Mouse (Mus musculus): ENCODE data around the gene Ldb3.

The Ldb3 gene

GRCm38 (mm10) chr14:34558947-34559346 is 29.5 kb downstream of the Ldb3 start:
- no peak for DNase-seq (ENCODE audit: low read depth)

GRCm38 (mm10) chr14:34555211-34555610 is 33.3 kb downstream of the Ldb3 start:
- no peak for DNase-seq (ENCODE audit: low read depth)

- no peak for DNase-seq (ENCODE audit: low read depth)
Measured at GRCm38 (mm10) chr14:34554047-34554446, 34.4 kb downstream of the Ldb3 start.

GRCm38 (mm10) chr14:34553470-34553869 is 35.0 kb downstream of the Ldb3 start:
- no peak for DNase-seq (ENCODE audit: low read depth)

DNA sequence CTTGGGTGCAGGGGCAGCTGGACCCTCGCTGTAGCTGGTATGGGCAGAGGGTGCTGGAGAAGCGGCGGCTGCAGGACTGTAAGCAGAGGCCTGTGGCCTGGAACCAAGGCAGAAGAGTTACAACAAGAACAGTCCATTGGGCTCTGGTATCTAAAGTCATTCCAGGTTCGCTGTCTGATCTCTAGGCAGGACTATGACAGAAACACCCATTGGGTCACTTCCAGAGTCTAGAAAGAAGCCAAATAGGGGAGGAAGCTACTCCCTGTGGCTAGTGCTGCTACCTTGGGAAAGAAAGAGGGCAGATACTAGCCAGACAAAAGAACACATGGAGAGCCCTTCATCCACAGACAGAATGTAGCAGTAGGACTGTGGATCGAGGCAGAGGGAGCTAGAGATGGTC is 36.3 kb downstream of the Ldb3 start:
- DNase-seq (ENCODE audit: low read depth), result no peak

DNA sequence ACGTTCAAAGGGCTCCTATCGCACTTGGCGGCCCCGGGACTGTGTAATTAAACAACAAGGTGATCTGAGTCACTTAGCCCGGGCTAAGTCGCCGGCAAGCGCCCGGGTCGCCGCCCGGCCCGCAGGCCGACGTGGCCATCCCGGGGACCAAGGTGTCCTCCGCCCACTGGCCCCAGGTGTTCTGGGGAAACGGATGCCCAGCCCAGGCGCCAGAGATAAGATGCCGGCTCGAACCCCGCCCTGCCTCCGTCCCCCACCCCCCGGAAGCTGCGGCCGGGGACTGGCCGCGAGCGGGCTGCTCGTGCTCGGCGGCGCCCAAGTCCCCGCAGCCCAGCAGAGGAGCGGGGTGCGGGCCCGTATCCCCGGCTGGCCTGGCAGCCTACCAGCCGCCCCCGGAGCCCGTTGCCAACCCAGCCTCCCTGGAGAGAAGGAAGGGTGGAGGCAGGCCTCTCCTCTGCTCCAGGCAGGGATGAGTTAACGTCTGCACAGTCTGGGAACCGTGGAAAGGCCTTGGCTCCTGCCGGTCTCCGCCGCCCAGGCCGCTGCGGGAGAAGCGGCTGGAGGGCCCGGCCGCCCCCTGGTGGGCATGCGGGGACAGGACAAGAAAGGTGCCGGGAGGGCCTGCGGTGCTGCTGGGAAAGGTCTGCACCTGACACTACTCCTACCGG is 39.3 kb downstream of the Ldb3 start:
- DNase-seq (ENCODE audit: low read depth), result no peak

DNA sequence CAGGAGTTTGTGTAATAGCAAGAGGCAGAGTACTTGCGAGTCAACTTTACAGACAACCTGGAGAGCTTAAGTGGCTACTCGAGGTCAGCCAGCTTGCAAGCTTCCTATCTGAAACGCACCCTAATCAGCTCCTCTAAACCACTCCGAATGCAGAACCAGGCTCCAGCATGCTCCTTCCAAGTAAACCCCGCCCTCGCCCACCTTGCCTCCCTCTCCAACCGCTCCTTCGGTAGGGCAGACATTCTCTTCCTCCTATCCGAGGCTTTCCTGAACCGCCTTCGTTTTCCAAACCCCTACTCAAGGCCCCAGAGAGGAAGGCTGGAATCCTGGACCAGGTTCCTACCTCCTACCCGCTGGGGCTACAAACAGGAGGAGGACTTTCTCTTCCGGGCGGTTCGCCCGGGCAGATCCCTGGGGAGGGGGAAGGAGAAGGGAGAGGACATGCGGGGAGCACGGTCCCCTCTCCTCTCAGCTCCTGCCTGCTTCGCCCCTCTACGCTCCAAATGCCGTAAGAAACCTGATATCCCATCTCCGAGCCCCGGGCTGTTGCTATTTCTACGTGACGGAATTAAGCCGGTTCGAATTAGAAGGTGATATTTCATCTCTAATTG is 40.0 kb downstream of the Ldb3 start:
- DNase-seq (ENCODE audit: low read depth), result no peak

GRCm38 (mm10) chr14:34544545-34544944 is 43.9 kb downstream of the Ldb3 start:
- no peak for DNase-seq (ENCODE audit: low read depth)

DNA sequence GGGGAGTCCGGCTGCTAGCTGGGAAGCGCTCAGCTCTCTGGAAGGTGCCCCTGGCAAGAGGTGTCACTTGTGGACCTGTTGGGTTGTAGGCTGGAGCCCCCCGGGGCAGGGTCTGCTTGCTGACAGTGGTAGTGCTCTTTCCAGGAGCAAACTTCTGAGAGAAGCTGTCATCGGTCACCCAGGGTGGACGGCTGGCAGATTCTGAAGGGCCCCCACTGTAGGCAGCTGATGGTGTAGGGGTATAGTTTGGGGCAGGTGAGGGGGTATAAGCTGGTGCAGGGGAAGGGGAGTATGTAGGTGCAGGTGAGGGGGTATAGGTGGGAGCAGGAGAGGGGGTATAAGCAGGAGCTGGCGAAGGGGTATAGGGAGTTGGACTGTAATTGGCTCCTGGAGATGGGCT is 44.5 kb downstream of the Ldb3 start:
- no peak for DNase-seq (ENCODE audit: low read depth)

- no peak for DNase-seq (ENCODE audit: low read depth)
Measured at GRCm38 (mm10) chr14:34543596-34543995, 44.9 kb downstream of the Ldb3 start.

- DNase-seq (ENCODE audit: low read depth), result no peak
Measured at GRCm38 (mm10) chr14:34541896-34542295, 46.6 kb downstream of the Ldb3 start.

GRCm38 (mm10) chr14:34540685-34541162 is 47.8 kb downstream of the Ldb3 start:
- no peak for DNase-seq (ENCODE audit: low read depth)

DNA sequence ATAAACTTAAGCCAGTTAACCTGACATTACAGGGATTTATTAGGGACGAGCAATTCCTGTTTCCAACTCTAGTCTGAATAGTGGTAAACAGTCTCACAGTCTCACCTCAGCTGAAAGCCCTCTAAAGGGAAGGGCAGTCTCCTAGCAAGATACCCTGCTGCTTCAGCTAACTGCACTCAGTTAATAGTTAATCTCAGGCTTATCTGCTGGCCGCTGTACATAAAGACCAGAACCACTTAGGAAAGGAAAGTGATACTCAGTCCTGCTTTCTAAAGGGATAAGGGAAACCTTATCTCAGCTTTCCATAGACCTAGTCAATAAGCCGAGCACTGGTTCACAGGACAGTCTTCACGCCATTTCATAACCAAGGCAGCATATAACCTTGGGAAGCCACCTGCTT is 52.6 kb downstream of the Ldb3 start:
- no peak for DNase-seq (ENCODE audit: low read depth)

- DNase-seq (ENCODE audit: low read depth), result no peak
Measured at GRCm38 (mm10) chr14:34533537-34533936, 54.9 kb downstream of the Ldb3 start.

- no peak for DNase-seq (ENCODE audit: low read depth)
Measured at GRCm38 (mm10) chr14:34532536-34532935, 55.9 kb downstream of the Ldb3 start.

DNA sequence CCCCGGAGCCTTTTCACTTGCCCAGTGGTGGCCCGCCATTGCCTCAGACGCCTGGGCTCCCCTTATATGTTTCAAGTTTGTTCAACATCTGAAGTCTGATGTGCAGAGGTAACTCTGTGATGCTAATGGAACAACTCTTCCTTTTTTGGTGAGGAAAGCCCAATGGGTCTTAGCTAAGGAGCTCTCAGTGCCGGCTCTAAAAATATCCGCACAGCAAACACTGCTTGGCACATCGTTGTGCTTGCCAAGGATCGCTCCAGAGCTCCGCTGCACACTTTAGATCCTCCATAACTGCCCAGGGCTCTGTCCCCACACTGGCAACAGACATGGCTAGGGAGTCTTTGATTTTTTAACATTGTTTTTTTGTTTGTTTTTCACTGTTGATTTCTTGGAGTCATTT is 59.7 kb downstream of the Ldb3 start:
- DNase-seq (ENCODE audit: low read depth), result no peak

DNA sequence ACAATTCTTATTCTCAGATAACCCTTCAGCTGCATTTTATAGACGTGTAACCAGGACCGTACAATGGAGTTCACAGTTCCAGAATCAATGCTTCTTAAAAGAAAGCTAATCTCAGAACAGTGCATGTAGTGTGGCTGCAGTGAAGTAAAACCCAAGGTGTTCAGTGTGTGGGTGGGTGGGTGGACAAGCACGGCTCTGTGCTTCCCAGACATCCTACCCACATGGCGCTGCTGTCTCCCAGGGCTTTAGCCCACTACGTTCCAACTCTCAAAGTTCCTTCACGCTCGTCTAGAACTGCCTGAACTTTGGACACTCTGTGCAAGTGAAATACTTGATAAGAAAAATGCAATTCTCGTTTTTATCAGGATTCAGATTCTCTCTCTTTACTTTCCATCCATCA is 65.8 kb downstream of the Ldb3 start, which contains the start of gene 9230112D13Rik:
TSS of gene 9230112D13Rik (minus strand) at position 101 of the 400 bp plus-strand sequence.
- DNase-seq (ENCODE audit: low read depth), result no peak

DNA sequence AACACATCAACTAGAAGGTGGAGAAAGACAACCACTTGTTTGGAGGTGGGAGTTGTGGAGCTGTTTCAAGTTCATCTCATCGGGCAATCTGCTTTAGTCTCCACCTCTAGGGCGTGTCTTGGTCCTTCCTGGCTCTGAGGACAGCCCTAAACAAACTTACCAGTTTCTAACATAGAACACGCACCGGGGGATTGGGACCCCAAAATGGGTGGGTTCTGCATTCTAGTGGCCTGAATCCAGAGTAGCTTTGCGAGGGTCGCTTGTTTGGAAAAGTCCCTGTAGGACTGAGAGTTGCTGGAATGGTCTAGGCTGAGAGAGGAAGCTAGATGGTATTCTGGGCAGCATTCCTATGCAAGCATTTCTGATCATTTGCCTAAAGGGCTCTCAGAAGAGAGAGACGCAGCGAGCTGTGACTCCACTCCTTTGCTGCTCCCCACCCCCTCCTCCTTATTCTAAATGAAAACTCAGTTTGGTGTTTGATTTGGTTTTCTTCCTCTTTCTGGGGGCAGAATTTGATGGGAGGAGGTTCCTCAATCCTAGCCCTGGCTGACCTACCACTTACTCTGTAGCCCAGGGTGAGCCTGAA is 70.4 kb downstream of the Ldb3 start:
- no peak for DNase-seq (ENCODE audit: low read depth)

DNA sequence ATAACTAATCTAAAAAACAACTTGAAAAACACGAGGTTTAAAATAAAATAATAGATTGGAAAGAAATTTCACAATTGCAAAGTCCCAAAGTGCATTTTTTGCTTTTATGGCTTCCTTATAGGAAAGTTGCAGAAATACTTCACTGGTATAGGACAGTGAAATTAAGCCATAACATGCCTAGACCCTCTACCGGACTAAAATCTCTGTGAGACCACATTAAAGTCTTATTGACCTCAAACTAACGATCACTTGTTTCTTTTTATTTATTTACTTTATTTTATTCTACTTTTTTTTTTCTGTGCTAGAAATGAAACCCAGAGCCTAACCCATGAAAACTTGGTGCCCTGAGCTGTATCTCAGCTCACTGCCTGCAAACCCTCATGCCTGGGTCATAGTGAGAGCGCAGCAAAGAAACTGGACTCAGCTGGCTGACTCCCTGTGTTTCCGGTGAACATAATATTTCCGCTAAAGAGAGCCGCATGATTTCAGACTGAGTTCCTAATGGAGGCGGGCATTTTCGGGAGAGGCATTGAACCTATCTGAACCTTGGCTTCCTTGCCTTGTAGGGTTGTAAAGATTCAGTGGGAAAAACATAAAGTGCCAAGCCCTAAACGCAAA is 71.4 kb downstream of the Ldb3 start:
- no peak for DNase-seq (ENCODE audit: low read depth)

GRCm38 (mm10) chr14:34515860-34516259 is 72.6 kb downstream of the Ldb3 start:
- DNase-seq (ENCODE audit: low read depth), result no peak

DNA sequence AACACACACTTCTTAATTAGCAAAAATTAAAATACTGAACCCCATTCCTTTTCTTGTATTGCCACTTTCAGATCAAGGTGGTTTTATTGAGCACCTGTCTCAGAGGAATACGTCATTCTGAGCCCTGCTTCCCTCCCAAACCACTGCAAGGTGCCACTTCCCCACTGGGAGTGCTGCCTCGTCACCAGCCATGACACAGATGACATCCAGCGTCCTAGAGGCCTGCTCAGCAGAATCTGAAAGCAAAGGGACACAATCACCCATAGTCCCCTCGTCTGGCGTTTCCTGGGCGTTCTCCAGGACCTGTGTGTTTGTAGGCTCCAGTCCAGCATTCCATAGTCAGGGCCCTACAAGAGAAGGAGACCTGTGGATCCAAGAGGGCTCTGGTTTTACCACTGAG is 74.4 kb downstream of the Ldb3 start:
- DNase-seq (ENCODE audit: low read depth), result no peak

DNA sequence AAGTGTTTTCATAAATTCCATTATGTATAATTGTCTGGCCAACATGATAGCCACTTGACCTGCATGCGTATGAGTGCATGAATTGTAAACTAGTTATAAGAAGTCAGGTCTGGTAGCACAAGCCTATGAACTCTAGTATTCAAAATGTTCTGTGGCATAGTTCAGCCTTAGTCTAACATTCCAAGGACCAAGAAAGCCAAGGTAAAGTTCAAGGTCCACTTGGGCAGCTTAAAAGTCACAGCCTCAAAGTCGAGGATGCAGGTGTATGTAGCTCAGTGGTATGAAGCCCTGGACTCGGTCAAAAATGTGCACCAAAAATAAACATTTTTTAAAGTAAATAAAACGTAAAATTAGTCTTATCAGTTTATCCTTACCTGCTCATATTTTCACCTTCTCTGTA is 75.9 kb downstream of the Ldb3 start:
- DNase-seq (ENCODE audit: low read depth), result no peak

GRCm38 (mm10) chr14:34511901-34512300 is 76.6 kb downstream of the Ldb3 start:
- DNase-seq (ENCODE audit: low read depth), result no peak

All from fibroblast of lung, adult 2 months (primary cell).